Mouse (Mus musculus) megakaryocyte, adult 5-6 weeks (primary cell): ENCODE data around the gene Kdelc2. TPM values are rescaled to one million over a fixed set of nuclear protein-coding genes. Genes with fewer than 3 reads are reported as not detected.

Experiments used
- ATAC-seq: 2 replicates; pipeline ENCODE4 v1.8.0; 2016; ENCODE audit warnings: mild to moderate bottlenecking, inconsistent platforms; ENCODE audit not compliant: poor library complexity, severe bottlenecking
- total RNA-seq, 2 experiments: library from RNA; stranded (forward) in 1 of 2; stranded (reverse) in 1 of 2; fragments of 153-499, 151-499 nt in 1 of 2; fragments of 221-1000, 200-1000 nt in 1 of 2; gene quantifications; 2 replicates each; pipeline versions ENCODE4 v1.2.3 to v1.2.4; 2015 to 2017

Gene Kdelc2
- total RNA-seq, 2 experiments from 2014 or later: 4.0 to 4.6 TPM

DNA sequence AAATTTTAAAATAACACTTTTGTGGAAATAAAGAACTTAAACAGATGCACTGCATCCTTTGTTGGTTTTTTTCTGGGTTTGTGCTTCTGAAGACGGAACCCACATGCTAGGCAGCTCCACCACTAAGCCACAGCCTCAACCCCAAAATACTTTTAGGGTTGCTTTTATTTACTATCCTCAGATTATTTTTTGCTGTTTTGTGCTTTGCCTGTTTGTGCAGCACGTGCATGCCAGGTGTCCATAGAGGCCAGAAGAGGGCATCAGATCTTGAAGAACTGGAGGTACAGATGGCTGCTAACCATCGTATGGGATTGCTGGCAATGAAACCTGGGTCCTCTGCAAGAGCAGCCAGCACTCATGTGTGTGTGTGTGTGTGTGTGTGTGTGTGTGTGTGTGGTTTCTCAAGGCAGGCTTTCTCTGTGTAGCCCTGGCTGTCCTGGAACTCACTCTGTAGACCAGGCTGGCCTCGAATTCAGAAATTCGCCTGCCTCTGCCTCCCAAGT is 2.7 kb upstream of the Kdelc2 start:
- ATAC-seq: no peak

DNA sequence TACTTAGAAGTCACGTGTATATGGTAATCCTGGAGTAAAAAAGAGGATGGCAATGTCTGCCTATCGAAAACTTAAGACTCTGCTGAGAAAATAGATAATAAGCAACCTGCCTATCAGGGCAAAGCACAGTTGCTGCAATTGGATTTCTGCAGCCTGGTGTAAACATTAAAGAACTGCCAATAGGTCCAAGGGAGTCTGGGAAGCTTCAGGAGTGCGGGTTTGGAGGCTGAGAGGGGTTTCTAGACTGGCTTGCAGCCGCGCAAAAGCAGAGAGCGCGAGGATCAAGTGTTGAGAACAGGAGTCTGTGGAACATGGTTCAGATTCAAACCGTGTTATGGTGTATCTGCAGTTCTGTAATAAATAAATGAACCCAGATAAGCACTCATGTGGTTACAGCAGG is 1.0 kb downstream of the Kdelc2 start:
- ATAC-seq: no peak

DNA sequence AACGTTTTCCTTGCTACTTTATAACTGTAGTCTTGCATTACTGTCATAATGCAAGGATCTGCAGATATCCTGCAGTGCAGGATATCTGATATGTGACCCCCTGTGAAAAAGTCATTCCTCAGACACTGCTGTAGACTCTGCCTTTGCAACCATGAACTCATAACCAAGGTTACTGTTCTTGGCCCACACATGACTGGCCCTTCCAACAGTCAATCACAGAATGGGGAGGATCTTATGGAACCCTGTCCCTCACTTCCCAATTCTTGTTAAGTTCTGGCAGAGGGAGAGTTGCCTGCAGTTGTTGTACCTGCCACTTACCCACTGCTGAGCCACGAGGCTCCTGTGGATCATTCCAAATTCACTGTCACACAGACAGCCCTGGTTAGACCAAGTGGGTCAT is 3.6 kb downstream of the Kdelc2 start:
- no peak for ATAC-seq

DNA sequence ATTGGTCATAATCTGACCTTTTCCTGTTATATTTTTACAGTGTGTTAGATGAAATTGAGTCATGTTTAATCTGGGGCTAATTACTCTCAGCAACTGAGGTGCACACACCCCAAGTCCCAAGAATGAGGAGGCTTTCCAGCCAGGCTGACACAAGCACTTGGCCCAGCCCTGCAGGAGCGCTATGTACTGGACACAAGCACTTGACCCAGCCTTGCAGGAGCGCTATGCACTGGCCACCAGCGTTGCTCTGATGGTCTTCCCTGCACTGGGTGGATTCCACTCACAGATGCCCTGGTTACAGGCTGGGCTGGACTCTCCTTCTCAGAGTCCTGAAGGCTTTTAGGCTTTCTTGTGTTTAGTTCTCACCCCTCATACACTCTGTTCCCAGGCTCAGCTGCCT is 5.3 kb downstream of the Kdelc2 start:
- no peak for ATAC-seq

DNA sequence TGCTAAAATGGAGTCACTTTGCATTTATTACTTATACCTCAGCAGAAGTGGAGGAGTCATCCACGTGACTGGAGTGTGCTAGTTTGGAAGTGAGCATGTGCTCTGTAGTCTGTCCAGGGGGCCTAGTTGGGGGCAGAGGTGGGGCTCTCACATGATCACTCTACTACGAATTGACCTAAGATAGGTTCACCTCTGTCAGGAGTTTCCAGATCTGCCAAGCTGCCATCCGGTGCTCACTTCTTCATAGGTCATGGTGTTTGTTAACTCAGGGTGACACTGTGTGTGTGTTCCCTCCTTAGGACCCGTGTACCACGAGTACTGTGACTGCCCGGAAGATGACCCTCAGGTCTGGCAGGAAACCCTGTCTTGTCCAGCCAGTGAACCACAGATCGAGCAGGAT is 6.3 kb downstream of the Kdelc2 start:
- no peak for ATAC-seq

DNA sequence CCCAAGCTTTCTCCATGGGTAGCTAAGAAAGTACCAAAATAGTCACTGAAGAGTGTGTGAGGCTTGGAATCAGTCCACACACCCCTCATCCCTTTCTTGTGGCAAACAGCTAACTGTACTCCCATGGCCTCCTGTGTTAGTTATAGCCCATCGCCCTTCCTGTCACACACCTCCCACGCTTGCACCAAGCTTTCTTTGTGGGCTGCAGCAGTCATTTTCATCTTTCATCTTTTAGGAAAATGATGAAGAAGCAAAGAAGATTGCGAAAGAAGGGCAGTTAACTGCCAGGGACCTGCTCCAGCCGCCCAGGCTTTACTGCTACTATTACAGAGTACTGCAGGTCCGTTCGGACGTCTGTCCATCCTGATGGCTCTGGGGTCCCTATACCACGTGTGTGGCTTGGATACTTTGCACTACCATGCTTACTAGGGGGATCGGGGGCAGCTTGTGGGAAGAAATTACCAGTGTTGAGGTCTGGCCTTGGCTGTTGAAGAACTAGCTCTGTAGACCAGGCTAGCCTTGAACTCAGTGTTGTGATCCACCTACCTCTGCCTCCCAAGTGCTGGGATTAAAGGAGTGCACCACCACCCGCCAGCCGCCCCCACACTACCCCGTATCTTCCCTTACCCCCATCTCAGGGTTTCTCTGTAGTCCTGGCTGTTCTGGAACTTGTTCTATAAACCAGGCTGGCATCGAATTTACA is 14.0 kb downstream of the Kdelc2 start:
- no peak for ATAC-seq

DNA sequence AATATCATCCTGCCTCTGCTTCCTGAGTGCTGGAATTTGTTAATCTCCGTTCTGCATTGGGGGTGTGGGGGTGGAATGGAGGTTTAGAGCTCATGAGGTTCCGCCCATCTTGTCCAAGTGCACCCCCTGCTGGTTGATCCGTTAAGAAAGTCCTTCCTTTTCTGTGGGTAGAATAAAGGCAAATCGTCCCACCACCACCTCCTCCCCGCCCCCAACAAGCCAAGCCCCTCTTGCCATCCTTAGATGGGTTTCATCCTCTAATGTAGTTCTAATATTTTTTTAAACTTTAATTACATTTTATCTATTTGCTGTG is 14.5 kb downstream of the Kdelc2 start:
- ATAC-seq: peak; percentile 95

DNA sequence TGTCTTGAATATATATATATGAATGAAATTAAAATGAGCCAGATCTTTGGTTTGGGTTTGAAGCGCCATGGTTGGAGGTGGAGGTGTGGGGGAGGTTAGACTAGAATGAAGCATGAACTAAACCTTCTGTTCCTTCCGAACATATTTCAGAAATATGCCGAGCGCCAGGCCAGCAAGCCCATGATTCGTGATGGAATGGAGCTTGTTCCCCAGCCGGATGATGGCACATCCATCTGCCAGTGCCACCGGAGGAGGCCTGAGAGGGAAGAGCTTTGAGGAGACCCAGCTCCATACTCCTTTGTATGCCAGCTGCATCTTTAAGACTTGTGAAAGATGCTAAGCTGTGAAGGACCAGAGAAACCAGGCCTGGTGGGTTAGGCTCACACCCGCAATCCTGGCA is 15.7 kb downstream of the Kdelc2 start:
- ATAC-seq: no peak

DNA sequence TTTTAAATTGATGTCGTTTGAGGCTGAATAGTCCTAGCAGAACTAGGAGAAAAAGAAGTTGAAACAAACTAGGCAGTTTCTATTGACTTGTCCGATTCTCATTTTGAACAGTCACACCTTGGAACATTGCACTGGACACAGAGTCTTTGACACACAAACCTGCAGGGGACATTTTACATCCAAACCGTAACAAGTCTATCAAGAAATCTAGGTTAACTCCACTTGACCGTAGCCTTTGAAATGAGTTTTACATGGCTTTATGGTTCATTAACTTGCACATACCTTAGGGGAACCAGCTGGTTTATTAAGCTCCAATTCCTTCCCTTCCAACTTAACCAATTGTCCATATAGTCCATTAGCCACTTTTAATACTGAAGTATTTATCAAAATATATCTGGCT is 16.9 kb downstream of the Kdelc2 start:
- ATAC-seq: no peak

DNA sequence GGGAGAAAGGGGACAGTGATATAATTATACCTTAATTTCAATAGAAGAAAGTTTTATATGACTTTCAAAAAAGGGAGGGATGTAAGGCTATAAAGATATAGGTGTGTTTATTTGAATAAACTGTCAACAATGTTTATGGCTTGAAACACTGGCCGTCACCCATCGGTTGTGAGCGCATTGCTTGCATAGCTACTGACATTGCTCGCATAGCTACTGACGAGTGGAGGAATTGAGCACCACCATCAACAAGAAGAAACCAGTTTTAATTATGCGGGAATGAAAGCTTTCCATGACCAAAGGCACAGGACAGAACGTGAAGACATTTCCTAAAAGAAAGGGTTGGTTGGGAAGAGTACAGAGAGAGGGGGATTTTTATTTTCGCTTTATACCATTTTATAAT is 17.3 kb downstream of the Kdelc2 start:
- ATAC-seq: no peak

DNA sequence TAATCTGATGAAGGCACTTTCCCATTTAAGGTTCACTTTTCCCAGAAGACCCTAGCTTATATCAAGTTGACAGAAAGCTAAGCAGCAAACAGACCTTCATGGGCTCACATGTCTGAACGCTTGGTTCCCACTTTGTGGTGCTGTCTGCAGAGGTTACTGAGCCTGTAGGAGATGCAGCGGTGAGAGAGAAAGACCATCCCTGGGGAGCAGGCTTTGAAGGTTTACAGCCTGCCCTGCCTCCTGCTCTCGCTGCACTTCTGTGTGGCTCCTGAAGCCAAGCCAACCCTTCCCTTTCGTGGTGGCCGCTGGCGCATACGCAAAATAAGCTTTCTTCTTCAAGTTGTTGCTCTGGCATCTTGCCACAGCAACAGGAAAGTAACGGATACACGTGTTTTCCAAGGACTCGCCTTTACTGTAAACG is 18.5 kb downstream of the Kdelc2 start, which contains the start of gene 4930550C14Rik:
Gene 4930550C14Rik, plus strand, starts transcription at position 35 of the 421 bp plus-strand sequence.
- no peak for ATAC-seq

DNA sequence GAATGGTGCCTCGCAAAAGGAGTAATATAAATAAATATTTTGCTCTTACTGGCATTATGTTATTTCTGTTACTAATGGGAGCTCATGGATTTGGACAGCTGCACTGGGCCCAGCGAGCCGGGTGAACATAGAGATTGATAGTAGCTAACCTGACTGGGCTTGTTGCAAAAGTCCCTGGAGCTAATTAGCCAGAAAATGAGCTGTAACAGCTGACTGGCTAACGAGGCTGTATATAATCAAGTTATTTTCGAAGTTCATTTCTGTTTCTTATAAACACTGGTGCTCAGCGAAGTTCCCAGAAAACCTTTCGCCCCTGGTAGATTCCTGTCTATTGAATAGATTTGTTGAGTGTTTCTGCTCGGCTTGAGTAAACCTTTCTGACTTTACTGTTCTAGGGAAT is 19.2 kb downstream of the Kdelc2 start:
- ATAC-seq: no peak

DNA sequence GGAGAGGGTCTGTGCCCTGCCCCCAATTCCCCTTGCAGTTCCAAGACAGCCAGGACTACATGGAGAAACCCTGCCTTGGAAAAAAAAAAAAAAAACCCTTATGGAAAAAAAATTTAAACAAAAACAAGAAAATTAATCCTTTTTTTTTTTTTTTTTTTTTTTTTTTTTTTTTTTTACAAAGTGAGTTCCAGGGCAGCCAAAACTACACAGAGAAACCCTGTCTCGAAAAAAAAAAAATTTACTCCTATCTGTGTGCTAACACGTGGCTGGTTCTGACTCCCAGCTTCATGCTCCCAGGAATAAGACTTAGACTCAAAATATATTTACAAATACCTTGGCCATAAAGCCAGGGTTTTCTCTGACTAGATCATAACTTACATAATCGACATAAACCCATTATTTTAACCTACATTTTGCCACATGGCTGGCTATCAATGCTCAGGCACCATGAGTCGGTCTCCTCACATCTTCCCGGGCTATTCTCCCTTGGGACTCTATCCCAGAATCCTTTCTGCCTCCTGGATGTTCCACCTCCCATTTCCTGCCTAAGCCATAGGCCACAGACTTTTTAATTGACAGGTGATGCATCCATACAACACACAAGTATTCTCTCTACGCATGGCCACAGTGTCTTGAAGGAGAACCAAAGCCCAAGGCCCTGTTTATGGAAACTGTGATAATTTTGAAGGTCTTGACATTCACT is 20.4 kb downstream of the Kdelc2 start:
- no peak for ATAC-seq

DNA sequence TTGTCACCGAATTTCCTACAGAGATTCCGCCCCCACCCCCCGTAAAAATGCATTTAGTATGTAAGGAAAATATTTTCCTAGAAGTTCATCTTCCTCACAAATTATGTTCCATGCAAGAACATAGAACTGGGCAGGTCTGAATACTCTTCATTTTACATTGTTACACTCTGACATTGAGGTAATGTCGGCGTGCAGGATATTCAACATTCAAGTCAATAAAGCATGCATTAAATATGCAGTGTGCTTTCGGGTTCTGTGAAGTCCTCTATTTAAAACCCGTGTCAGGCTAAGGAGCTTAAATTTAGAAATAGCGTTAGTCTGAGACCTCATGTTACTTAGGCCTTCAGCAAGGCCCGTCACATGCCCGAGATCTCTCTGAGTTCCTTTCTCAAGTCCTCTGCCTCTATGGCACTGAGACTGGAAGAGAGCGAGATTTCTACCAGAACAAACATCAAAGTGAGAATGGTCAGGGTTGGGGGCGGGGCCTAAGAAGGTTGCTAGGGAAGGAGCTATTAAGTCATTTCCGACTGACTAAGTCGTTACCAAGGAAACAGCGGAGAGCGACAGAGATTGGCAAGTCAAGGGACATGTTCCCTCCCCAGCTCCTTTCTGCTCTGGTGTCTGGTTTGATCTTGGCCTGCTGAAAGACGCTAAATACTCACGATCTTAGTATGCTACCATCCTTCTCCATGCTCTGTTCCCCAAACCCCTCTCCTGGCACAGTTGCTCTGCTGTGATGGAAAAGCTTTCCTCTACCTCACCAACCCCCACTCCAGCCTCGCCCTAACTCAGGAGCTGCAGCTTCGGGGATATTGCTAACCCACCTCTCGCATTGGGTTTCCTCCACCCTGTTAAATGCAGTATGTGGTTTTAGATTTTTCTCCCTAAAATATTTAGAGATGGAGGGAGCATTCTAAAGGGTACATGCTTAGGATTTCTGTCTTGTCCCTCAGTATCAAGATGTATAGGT is 21.2 kb downstream of the Kdelc2 start:
- peak; percentile 98 for ATAC-seq

DNA sequence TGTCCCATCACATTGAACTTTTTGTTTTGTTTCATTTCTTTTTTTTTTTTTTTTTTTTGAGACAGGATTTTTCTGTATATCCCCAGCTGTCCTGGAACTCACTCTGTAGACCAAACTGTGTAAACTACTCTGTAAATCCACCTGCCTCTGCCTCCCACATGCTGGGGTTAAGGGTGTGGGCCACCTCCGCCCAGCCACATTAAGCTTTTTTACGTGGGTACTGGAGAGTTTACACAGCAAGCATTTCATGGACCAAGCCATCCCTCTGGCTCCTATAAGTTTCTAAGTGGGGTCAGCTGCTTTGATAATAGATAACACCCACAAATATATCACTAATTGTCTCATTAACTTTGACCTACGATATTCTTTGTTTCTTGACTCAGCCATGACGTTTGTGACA is 24.7 kb downstream of the Kdelc2 start:
- ATAC-seq: no peak

DNA sequence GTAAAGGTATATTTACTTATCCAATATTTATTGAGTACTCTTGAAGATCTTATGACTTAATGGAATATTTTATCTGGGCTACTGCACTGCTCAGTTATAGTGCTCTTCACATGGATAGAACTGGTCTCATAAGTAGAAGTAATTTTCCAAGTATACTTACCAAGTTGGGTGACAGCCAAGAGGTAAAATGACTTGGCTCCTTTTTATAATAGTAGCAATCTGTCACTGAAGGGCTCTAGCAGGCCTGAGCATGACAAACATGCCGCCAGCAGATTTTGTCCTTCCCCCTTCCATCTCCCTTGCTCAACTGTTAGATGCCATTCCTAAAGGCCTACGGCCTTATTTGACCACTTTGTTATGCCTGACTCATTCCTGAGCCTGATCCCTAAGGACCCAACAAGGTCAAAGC is 25.1 kb downstream of the Kdelc2 start:
- no peak for ATAC-seq

DNA sequence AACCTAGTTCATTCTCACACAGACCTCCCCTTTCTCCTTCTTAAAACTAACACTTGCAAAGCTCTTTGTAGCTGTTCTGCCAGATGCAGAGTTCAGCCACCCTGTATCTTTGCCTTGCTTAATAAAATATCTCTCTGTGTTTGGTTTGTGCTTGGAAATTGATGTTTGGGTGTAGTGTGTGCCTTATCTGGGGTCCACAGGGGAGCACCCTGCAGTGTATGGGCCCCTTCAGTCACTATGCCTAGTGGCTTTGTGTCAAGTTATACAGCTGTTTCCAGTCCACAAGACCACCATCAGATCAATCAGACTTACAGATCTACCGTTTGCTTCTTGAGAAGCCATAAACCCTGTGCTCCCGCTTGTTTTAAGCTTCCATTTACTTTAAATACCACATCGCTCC is 25.6 kb downstream of the Kdelc2 start:
- no peak for ATAC-seq

DNA sequence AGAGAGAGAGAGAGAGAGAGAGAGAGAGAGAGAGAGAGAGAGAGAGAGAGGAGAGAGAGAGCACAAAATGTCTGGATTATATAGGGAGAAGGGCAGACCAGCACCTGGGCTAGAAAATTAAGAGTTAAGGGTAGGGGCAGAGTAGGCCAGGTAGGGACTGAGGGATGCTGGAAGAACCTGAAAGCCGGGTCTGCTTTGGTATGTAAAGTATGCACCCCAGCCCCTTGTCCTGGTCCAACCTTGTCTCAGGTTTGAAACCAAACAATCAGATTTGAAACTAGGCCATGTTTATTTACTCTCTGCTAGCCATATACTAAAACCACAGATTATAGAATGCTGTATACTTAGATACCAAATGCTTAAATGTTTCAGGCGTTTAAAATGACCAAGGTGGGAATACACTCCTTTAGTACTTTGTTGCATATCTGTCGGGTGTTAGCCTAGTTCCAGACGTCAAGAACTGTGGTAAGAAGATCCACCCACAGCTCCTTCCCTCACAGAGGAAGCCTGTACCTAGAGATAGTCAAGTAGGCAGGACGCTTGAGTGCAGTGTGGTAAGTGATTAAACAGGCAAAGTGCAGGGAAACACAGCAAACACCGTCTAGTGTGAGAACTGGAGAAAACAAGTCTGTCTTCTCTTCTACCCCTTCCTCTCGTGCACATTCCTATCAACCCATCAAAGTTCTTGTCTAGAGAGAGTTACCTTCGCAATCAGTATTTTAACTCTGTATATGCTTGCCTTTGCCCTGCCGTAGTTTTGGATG is 38.5 kb downstream of the Kdelc2 start:
- no peak for ATAC-seq

DNA sequence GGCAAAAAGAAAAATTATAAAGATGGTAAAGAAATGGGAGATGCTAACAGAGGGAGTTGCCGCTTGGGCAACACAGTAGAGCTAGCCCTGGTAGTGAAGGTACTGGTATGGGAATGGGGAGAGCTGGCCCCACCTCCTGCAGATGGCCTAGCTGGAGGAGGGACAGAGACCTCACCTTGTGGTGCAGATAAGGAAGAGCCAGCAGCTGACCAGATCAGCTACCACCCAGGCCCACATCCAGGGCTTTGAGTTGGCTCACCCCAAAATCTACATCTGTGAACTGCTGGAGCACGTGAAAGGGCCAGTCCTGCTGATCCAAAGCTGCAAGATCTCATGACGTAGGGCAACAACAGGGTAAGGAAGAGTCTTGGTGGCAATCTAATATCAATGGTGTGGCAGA is 42.9 kb downstream of the Kdelc2 start:
- no peak for ATAC-seq

DNA sequence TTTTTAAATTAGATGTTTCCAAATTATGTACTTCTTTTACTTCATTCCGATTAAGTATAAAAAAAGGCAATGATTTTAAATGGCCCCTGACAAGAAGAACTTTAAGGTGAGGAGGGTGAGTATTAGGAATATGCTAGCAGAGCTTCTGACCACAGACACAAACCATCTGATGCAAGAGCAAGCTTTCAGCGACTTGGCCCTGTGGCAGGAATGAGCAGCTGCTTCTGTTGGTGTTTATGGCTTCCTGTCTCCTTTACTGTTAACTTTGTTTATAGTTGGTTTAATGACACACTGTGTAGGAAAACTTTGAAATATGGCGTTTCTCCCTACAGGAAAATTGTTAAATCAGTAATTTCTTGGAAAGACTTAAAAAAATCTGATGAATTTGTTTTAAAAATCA is 43.8 kb downstream of the Kdelc2 start:
- ATAC-seq: no peak
